Mouse (Mus musculus) heart, embryonic 16.5 days (tissue): ENCODE measurements at regions not wholly inside any gene's neighbourhood (a gene's known extent, or its start where the extent isn't known, plus 50 kb on each side); places are given as distances from the start of the nearest gene placed in this dataset.

Source experiments
- ATAC-seq: fragments of 200-750 bp; cut with Nextera tagmentation; replicated peaks from 2 replicates; pipeline ENCODE4 v1.8.0; 2017; ENCODE audit warnings: moderate number of reproducible peaks; ENCODE audit not compliant: insufficient read depth, low FRiP score; ENCODE audit errors: extremely low read depth
- H3K27ac ChIP-seq: fragments of 300-500 bp; sonication (generic); 2 replicates; pipeline ENCODE4 v1.5.1; 2014; ENCODE audit warnings: mild to moderate bottlenecking, low read length, control low read depth, moderate library complexity
- H3K27me3 ChIP-seq: fragments of 300-500 bp; sonication (generic); 2 replicates; pipeline ENCODE4 v1.6.1; 2014; ENCODE audit warnings: low read length, mixed read lengths; ENCODE audit not compliant: control insufficient read depth, insufficient read depth
- H3K36me3 ChIP-seq: fragments of 300-500 bp; sonication (generic); 2 replicates; pipeline ENCODE4 v1.6.1; 2014; ENCODE audit not compliant: control insufficient read depth, insufficient read depth
- H3K4me1 ChIP-seq: fragments of 300-500 bp; sonication (generic); 2 replicates; pipeline ENCODE4 v1.6.1; 2014; ENCODE audit warnings: low read length, mixed read lengths; ENCODE audit not compliant: control insufficient read depth, insufficient read depth
- H3K4me2 ChIP-seq: fragments of 300-500 bp; sonication (generic); 2 replicates; pipeline ENCODE4 v1.6.1; 2014; ENCODE audit warnings: low read depth, mild to moderate bottlenecking, control low read depth, low read length
- H3K4me3 ChIP-seq: fragments of 300-500 bp; sonication (generic); 2 replicates; pipeline ENCODE4 v1.5.1; 2014; ENCODE audit warnings: mild to moderate bottlenecking, control low read depth, low read length
- H3K9ac ChIP-seq: fragments of 300-500 bp; sonication (generic); 2 replicates; pipeline ENCODE4 v1.6.1; 2014; ENCODE audit warnings: low read length, control low read depth
- H3K9me3 ChIP-seq: fragments of 300-500 bp; sonication (generic); replicated peaks from 2 replicates; pipeline ENCODE4 v1.6.1; 2016; ENCODE audit warnings: low read length; ENCODE audit not compliant: control insufficient read depth
- WGBS: fragments of 180-500 bp; shearing (Covaris S2); extraction: QIAGEN DNeasy Blood & Tissue Kit; methylation state at CpG from one replicate; pipeline ENCODE4 v1.1.7; 2014; 5-methylcytosine and 5-hydroxymethylcytosine counted together

GRCm38 (mm10) chr1:122095726-122096125 is 527.9 kb upstream of the Ddx18 start:
- WGBS: 68% methylated on average over 2 of the region's 2 CpGs
- Histone ChIP-seq H3K27ac (no peak overlapping the region), H3K36me3 (no peaks in the 10 kb centered on the region), H3K4me3 (no peak overlapping the region), H3K4me1 (no peaks in the 10 kb centered on the region), H3K9me3 (no peaks in the 10 kb centered on the region), H3K27me3 (no peaks in the 10 kb centered on the region), H3K4me2 (no peak overlapping the region), H3K9ac (no peak overlapping the region)
- ATAC-seq: no peak

GRCm38 (mm10) chr1:122082481-122082880 is 514.7 kb upstream of the Ddx18 start:
- H3K9ac ChIP-seq: no peak overlapping the region
- H3K9me3 ChIP-seq: no peaks in the 10 kb centered on the region
- no peaks in the 10 kb centered on the region for H3K4me1 ChIP-seq
- no peak for ATAC-seq
- H3K4me3 ChIP-seq: no peak overlapping the region
- 73% methylated on average over 5 of the region's 5 CpGs for WGBS
- no peaks in the 10 kb centered on the region for H3K36me3 ChIP-seq
- H3K27me3 ChIP-seq: no peaks in the 10 kb centered on the region
- H3K27ac ChIP-seq: no peak overlapping the region
- H3K4me2 ChIP-seq: no peak overlapping the region

- Histone ChIP-seq H3K4me1 (no peaks in the 10 kb centered on the region), H3K9me3 (no peaks in the 10 kb centered on the region), H3K4me2 (no peak overlapping the region), H3K4me3 (no peak overlapping the region), H3K27me3 (no peaks in the 10 kb centered on the region), H3K36me3 (no peaks in the 10 kb centered on the region), H3K27ac (no peak overlapping the region), H3K9ac (no peak overlapping the region)
- no peak for ATAC-seq
- WGBS: 67% methylated on average over 5 of the region's 5 CpGs
These were observed 508.3 kb upstream of the Ddx18 start for GRCm38 (mm10) chr1:122076085-122076484.

- H3K27ac ChIP-seq: no peak overlapping the region
- 60% methylated on average over 1 of the region's 1 CpGs for WGBS
- no peak overlapping the region for H3K9ac ChIP-seq
- no peaks in the 10 kb centered on the region for H3K27me3 ChIP-seq
- no peak overlapping the region for H3K4me2 ChIP-seq
- H3K9me3 ChIP-seq: no peaks in the 10 kb centered on the region
- H3K4me1 ChIP-seq: no peaks in the 10 kb centered on the region
- H3K36me3 ChIP-seq: no peaks in the 10 kb centered on the region
- H3K4me3 ChIP-seq: no peak overlapping the region
- no peak for ATAC-seq
These were observed 487.4 kb upstream of the Ddx18 start for GRCm38 (mm10) chr1:122055146-122055545.

GRCm38 (mm10) chr1:122048112-122048725 is 480.4 kb upstream of the Ddx18 start:
- no peak overlapping the region for H3K4me2 ChIP-seq
- H3K27ac ChIP-seq: no peak overlapping the region
- WGBS: 32% methylated on average over 2 of the region's 2 CpGs
- H3K4me1 ChIP-seq: no peaks in the 10 kb centered on the region
- no peak for ATAC-seq
- H3K36me3 ChIP-seq: no peaks in the 10 kb centered on the region
- H3K27me3 ChIP-seq: no peaks in the 10 kb centered on the region
- no peak overlapping the region for H3K4me3 ChIP-seq
- no peaks in the 10 kb centered on the region for H3K9me3 ChIP-seq
- H3K9ac ChIP-seq: no peak overlapping the region

- H3K9me3 ChIP-seq: 0 out of 2 replicates have a peak, but pooled peaks cover 3% of the 10 kb centered on the region
- WGBS: 41% methylated on average over 1 of the region's 1 CpGs
- H3K4me3 ChIP-seq: no peak overlapping the region
- H3K4me1 ChIP-seq: no peaks in the 10 kb centered on the region
- ATAC-seq: no peak
- no peak overlapping the region for H3K9ac ChIP-seq
- no peak overlapping the region for H3K27ac ChIP-seq
- no peaks in the 10 kb centered on the region for H3K36me3 ChIP-seq
- no peaks in the 10 kb centered on the region for H3K27me3 ChIP-seq
- no peak overlapping the region for H3K4me2 ChIP-seq
These were observed 476.1 kb upstream of the Ddx18 start for GRCm38 (mm10) chr1:122043896-122044295.

- Histone ChIP-seq H3K4me2 (no peak overlapping the region), H3K9me3 (0 out of 2 replicates have a peak, but pooled peaks cover 3% of the 10 kb centered on the region), H3K36me3 (no peaks in the 10 kb centered on the region), H3K9ac (no peak overlapping the region), H3K27me3 (no peaks in the 10 kb centered on the region), H3K4me3 (no peak overlapping the region), H3K4me1 (no peaks in the 10 kb centered on the region), H3K27ac (no peak overlapping the region)
- no peak for ATAC-seq
- WGBS: 42% methylated on average over 5 of the region's 5 CpGs
These were observed 475.3 kb upstream of the Ddx18 start for GRCm38 (mm10) chr1:122043114-122043513.

- Histone ChIP-seq H3K4me2 (no peak overlapping the region), H3K9ac (no peak overlapping the region), H3K36me3 (no peaks in the 10 kb centered on the region), H3K27ac (no peak overlapping the region), H3K4me1 (no peaks in the 10 kb centered on the region), H3K9me3 (peaks cover 2% of the 10 kb centered on the region; the same call in 1 of the 2 replicates), H3K27me3 (no peaks in the 10 kb centered on the region), H3K4me3 (no peak overlapping the region)
- WGBS: 79% methylated on average over 2 of the region's 2 CpGs
- no peak for ATAC-seq
These were observed 440.0 kb upstream of the Ddx18 start for GRCm38 (mm10) chr1:122007749-122008148.

GRCm38 (mm10) chr1:121996461-121996860 is 428.7 kb upstream of the Ddx18 start:
- H3K27ac ChIP-seq: no peak overlapping the region
- no peaks in the 10 kb centered on the region for H3K36me3 ChIP-seq
- 83% methylated on average over 1 of the region's 1 CpGs for WGBS

More at GRCm38 (mm10) chr1:121996461-121996860, 428.7 kb upstream of the Ddx18 start:
- no peak overlapping the region for H3K4me3 ChIP-seq
- H3K4me1 ChIP-seq: no peaks in the 10 kb centered on the region
- H3K27me3 ChIP-seq: no peaks in the 10 kb centered on the region
- no peaks in the 10 kb centered on the region for H3K9me3 ChIP-seq
- no peak overlapping the region for H3K9ac ChIP-seq
- ATAC-seq: no peak
- H3K4me2 ChIP-seq: no peak overlapping the region
